Mouse (Mus musculus) hindlimb bud, embryonic 11.5 days (tissue): ENCODE data around the gene Olfr1121.
"Not testable (repeated sequence)": the region's sequence is repeated elsewhere in the genome, so short reads cannot be mapped to it uniquely, and the experiment has no call there.

Experiments
- DNase-seq: peaks from one replicate; pipeline ENCODE4 v3.0.0-alpha.2; 2012; ENCODE audit warnings: low read depth, low spot score; ENCODE audit errors: extremely low spot score

The Olfr1121 gene

DNA sequence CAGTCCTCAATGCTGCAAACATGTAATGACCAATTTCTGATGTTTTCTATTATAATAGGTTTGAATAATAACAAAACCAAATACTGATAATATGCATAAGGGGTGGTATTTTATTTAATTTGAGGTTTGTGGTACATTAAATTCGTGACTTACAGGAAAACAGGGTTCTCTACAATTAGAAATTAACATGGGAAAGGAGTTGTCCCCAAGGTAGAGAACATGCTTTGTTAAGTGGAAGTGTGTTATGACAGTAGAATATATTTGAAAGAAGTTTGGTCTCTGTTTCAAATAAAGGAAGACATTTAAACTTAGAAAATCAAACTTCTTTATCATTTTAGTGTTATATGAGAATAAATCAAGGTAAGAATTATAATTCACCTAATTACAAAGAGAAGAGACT, at the start of gene Olfr1121:
Gene Olfr1121 (plus strand): TSS at position 301 of the 400 bp plus-strand sequence.
- DNase-seq, result no peak

DNA sequence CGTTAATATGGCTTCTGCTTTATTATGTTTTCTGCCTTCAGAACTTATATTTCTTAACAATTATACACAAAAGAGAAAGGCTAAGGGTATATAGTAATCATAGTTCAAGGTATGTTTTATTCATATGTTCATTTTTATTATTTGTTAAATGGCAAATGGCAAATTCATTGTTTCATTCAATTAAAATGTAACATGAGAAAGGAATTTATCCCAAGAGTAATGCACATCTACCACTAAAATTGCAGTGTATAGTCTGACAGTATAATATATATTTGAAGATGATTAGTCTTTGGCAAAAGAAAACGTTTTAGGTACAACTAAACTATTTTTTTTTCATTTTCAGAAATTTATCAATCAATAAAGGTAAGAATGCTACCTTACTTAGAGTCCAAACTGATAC, 15.2 kb upstream of the Olfr1121 start, which contains the start of gene Olfr1120:
Gene Olfr1120 (plus strand): TSS at position 301 of the 400 bp plus-strand sequence.
- DNase-seq, result no peak

DNA sequence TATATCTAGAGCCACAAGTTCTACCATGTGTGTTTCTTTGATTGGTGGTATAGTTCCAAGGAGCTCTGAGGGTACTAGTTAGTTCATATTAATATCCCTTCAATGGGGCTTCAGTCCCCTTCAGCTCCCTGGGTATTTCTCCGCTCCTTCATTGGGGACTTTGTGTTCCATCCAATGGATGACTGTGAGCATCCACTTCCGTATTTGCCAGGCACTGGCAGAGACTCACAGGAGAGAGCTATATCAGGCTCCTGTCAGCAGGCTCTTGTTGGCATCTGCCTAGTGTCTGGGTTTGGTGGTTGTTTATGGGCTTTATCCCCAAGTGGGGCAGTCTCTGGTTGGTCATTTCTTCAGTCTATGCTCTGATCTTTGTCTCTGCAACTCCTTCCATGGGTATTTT, 9.6 kb upstream of the Olfr1121 start:
- not testable (repeated sequence) for DNase-seq

DNA sequence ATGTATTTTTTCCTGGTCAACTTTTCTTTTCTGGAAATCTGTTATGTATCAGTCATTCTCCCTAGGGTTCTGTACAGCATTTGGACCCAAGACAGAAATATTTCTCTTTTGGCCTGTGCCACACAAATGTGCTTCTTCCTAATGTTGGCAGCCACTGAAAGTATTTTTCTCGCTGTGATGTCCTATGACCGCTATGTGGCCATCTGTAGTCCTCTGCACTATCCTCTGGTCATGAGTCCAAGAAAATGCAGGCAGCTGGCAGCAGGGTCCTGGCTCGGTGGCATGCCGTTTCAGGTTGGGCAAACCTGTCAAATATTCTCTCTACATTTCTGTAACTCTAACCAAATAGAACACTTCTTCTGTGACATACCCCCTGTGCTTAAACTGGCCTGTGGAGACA, 2.0 kb downstream of the Olfr1121 start:
- no peak for DNase-seq

DNA sequence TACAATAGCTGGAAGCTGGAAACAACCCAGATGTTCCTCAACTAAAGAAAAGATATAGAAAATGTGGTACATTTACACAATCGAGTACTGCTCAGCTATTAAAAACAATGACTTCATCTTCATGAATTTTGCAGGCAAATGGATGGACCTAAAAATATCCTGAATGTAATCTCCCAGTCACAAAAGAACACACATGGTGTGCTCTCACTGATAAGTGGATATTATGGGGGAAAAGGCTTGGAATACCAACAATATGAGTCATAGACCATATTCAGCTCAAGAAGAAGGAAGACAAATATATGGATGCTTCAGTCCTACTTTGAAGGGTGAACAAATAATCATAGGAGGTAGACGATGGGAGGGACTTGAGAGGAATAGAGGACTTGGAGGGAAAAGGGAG, 14.2 kb downstream of the Olfr1121 start:
- DNase-seq, result no peak

DNA sequence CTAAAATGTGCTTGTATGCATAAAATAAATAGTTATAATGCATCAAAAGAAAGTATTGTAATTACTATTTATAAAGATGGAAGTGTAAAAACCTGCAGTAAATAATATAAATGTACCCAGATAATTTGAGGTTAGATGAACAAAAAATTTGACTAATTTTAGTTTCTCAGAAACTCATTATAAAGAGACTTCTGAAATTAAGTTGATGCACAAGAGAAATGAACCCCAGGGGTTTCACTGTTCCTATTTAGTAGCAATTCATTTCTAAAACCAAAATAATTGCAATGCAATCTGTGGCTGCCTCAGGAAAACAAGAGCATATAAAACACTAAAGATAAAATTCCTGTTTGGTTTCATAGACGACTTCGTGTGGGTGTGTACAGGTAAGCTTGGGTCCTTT, 15.9 kb downstream of the Olfr1121 start, which contains the start of gene Olfr1122:
Gene Olfr1122 (plus strand): TSS at position 301 of the 400 bp plus-strand sequence.
- no peak for DNase-seq

DNA sequence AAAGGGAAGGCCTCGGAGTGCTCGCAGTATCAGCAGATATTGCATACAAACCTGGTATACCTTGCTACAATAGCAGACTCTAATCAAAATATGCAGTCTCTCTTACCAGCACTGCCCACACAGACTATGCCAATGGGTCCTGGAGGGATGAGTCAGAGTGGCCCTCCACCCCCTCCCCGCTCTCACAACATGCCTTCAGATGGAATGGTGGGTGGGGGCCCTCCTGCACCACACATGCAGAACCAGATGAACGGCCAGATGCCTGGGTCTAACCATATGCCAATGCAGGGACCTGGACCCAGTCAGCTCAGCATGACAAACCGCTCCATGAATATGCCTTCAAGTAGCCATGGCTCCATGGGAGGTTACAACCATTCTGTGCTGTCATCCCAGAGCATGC, 23.9 kb downstream of the Olfr1121 start:
- DNase-seq, result not testable (repeated sequence)

DNA sequence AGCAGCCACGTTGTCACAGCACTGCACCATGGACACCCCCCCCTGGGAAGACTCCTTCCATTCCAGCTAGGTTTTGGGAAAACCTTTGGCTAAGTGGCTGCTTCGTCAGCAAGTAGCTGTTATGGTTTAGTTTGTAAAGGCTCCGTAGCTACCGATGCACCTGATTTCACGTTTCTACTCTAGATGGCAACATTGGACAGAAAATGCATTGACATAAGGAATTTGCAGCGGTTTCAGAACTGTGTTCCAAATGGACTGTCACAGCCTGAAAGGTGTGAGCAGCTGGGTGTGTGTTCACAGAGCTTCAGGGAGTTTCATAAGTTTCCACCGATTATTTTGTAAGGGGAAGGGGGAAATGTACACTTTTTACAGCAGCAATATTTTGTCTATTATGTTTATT, 25.0 kb downstream of the Olfr1121 start:
- DNase-seq, result not testable (repeated sequence)

DNA sequence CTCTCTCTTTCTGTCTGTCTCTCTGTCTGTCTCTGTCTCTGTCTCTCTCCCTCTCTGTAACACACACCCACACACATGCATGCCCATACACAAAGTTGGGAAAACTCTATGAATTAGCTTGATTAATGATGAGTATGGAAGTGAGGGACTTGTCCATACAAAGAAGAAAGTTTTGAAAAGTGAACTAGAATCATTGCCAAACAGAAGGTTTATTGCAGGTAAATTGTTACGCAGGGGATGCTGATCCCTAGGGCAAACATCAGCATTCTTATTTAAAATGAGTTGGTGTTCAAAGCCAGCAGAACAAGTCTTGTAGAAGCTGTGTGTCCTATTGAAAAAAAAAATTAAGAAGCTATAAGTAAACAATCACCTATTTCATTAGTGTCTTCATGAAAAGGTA, 46.6 kb downstream of the Olfr1121 start, which contains the start of gene Olfr1123:
Gene Olfr1123 (plus strand): TSS at position 301 of the 400 bp plus-strand sequence.
- DNase-seq, result no peak
